31 mouse cellular contexts compared by ENCODE assay signal in the genomic region with DNA sequence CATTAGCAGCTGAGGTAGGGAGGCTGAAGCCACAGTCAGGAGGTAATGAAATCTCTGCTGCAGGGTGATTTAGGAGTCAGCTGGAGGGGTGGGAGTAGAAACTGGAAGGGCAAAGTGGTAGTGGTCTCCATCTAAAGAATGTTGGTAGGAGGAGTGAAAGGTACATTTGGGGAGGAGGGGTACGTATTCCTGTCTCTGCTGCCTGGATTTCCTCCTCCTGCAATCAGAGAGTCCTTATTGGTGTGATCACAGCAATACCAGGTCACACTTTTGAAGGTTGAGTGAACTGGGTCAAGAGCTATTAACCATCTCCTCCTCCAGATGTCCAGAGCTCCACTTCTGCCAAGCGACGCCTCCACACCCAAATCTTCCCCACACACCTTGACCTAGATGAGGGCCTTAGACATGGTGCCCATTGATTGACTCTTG. TPM values are rescaled to one million over a fixed set of nuclear protein-coding genes. Genes with fewer than 3 reads are reported as not detected.
"Had no signal": no experiment of that assay in that cellular context is flagged by ENCODE, and none has a peak within 500 bp of the region (broad histone marks: within the 10 kb centered on the region; RNA-seq: fewer than 3 reads in every experiment).

No protein-coding gene starts in this region.

- H3K9ac ChIP-seq: liver, embryonic 13.5 days; neural tube, embryonic 12.5 days had no signal

- ATAC-seq: inflammation-experienced regulatory T-cells, adult 6 months; intestine, embryonic 16.5 days had no signal

- H3K36me3 ChIP-seq: liver, embryonic 13.5 days; neural tube, embryonic 12.5 days had no signal

- H3K4me3 ChIP-seq: left cerebral cortex, adult 2 months; liver, embryonic 13.5 days; neural tube, embryonic 12.5 days had no signal

- H3K4me1 ChIP-seq: liver, embryonic 13.5 days; neural tube, embryonic 12.5 days had no signal

- H3K27ac ChIP-seq: left cerebral cortex, adult 2 months; liver, embryonic 13.5 days; neural tube, embryonic 12.5 days; stomach, postnatal 0 days had no signal

- H3K9me3 ChIP-seq: liver, embryonic 13.5 days; neural tube, embryonic 12.5 days had no signal

- H3K27me3 ChIP-seq: liver, embryonic 13.5 days; neural tube, embryonic 12.5 days had no signal

- H3K4me2 ChIP-seq: liver, embryonic 13.5 days; midbrain, embryonic 11.5 days; neural tube, embryonic 12.5 days had no signal

- DNase-seq: kidney, adult 2 months; kidney, postnatal 14 days; layer of hippocampus, postnatal 36 days; liver, embryonic 13.5 days; lung, adult 2 months; lung, postnatal 14 days; lung, postnatal 4 days; midbrain, embryonic 14.5 days; right cerebral cortex, adult 18-20 months; right cerebral cortex, postnatal 14 days; right cerebral cortex, postnatal 4 days; thymus, adult 18-20 months; thymus, postnatal 36 days had no signal

RNA-seq across cellular contexts. Expression of a gene that starts 18.4 kb away (rescaled TPM):
- total RNA-seq: layer of hippocampus, adult 8-10 months; layer of hippocampus, postnatal 10 days; layer of hippocampus, postnatal 36 days; left cerebral cortex, adult 2 months; left cerebral cortex, postnatal 10 days; left cerebral cortex, postnatal 36 days; liver, adult 2 months; megakaryocyte progenitor cell, adult 5-6 weeks; megakaryocyte-erythroid progenitor cell, adult 5-6 weeks; midbrain, postnatal 0 days had no signal
- polyA plus RNA-seq: inflammation-experienced regulatory T-cells, adult 6 months; kidney, adult 2 months; limb, embryonic 11.5 days; limb, embryonic 14.5 days; liver, adult 2 months; liver, embryonic 13.5 days; liver, embryonic 16.5 days; lung, adult 2 months; midbrain, embryonic 11.5 days; midbrain, embryonic 14.5 days; midbrain, postnatal 0 days; neural tube, embryonic 12.5 days; stomach, embryonic 14.5 days had no signal

RNA-seq across cellular contexts. Expression of a gene that starts 31.4 kb away (rescaled TPM):
- total RNA-seq: layer of hippocampus, adult 8-10 months; layer of hippocampus, postnatal 36 days; left cerebral cortex, adult 2 months; left cerebral cortex, postnatal 10 days; left cerebral cortex, postnatal 36 days; megakaryocyte progenitor cell, adult 5-6 weeks; megakaryocyte-erythroid progenitor cell, adult 5-6 weeks had no signal
- polyA plus RNA-seq: inflammation-experienced regulatory T-cells, adult 6 months; limb, embryonic 11.5 days; liver, adult 2 months; liver, embryonic 13.5 days; liver, embryonic 16.5 days; midbrain, embryonic 11.5 days had no signal

RNA-seq across cellular contexts. Expression of a gene that starts 35.2 kb away (rescaled TPM):
- total RNA-seq: liver, adult 2 months; megakaryocyte progenitor cell, adult 5-6 weeks; megakaryocyte-erythroid progenitor cell, adult 5-6 weeks had no signal
- polyA plus RNA-seq: inflammation-experienced regulatory T-cells, adult 6 months; liver, adult 2 months; midbrain, embryonic 14.5 days had no signal
